Mouse (Mus musculus): ENCODE data around the gene Adam6a.

DNA sequence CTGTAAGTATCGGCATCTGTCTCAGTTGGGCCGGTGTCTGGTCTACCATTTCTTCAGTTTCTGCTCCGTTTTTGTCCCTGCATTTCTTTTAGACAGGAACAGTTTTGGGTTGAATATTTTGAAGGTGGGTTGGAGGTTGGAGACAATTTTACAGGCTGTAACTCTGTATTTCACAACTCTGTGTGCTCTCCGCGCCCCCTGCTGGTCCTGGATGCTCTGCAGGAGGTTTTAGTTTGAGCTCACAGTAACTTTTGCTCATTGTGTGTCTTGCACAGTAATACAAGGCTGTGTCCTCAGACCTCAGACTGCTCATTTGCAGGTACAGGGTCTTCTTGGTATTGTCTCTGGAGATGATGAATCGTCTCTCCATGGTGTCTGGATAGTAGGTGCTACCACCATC, 34.5 kb downstream of the Adam6a start:
- TF ChIP-seq EP300 (IDR thresholded peaks at IDR 0.05; ENCODE audit: low read depth) (no peak), CTCF (IDR thresholded peaks at IDR 0.05; ENCODE audit: low read depth) (peak; percentile 38)
